Mouse (Mus musculus) G1E (cell line): Measurements from ENCODE around the gene Cacna1a.

ENCODE experiments used
- CTCF ChIP-seq: IDR thresholded peaks from 2 replicates; pipeline ENCODE4 v1.5.1; 2012; ENCODE audit warnings: low read depth, low read length, inconsistent platforms, mixed read lengths
- GATA1 ChIP-seq: IDR thresholded peaks from 2 replicates; pipeline ENCODE4 v1.6.1; 2012; ENCODE audit warnings: borderline replicate concordance, low read length, inconsistent platforms, mixed read lengths
- GATA2 ChIP-seq: IDR thresholded peaks from 2 replicates; pipeline ENCODE4 v1.6.1; 2012; ENCODE audit warnings: low read depth, low read length, inconsistent platforms, borderline replicate concordance

- no peak for TF ChIP-seq CTCF
- TF ChIP-seq GATA2 = no peak
- no peak for TF ChIP-seq GATA1
Measured at GRCm38 (mm10) chr8:84350960-84351359, 37.3 kb upstream of the Cacna1a start.
